9 mouse cellular contexts compared by ENCODE assay signal in the genomic region with DNA sequence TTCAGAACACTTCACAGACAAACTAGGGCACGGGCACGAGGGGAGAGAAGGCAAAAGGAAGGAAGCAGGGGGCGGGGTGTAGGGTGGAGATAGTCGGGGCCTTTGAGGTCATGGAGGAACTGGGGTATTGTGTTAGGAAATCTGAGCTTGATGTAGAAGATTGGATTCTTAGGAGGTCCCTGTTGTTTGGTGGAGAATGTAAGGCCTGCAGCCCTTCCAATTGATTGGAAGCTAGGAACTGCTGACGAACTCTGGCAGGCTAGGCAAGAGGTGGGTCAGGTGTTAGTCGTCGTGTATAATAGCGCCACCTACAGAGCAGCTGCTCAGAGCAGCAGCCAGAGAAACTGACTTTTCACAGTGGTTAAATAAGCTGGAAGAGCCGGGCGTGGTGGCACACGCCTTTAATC. TPM values are rescaled to one million over a fixed set of nuclear protein-coding genes. Genes with fewer than 3 reads are reported as not detected.
DNase-seq lines count a peak whose midpoint lies in the region; ATAC-seq and TF ChIP-seq lines count a peak whose summit lies in the region.
"Had no signal": no experiment of that assay in that cellular context is flagged by ENCODE, and none has a peak within 500 bp of the region (broad histone marks: within the 10 kb centered on the region; RNA-seq: fewer than 3 reads in every experiment).

No protein-coding gene starts in this region.

- H3K4me1 ChIP-seq in kidney, adult 2 months (ENCODE audit: control insufficient read depth, insufficient read depth, low read length) = no peaks in the 10 kb centered on the region

- WGBS in kidney, adult 2 months = 19% methylated on average over 11 of the region's 11 CpGs

- DNase-seq in 3T3-L1 (ENCODE audit: low read depth, low spot score) = peak; percentile 40
- DNase-seq in CD4-positive helper T cell, adult 2 months (ENCODE audit: low read depth, low spot score) = peak; percentile 80
- peak; percentile 82 for DNase-seq in brain, adult 2 months (ENCODE audit: low read depth, low spot score)
- DNase-seq in kidney, adult 2 months = peak; percentile 80
- DNase-seq in lung, postnatal 4 days = peak; percentile 59 to 66
- DNase-seq in thymus, postnatal 4 days = peak; percentile 76
- DNase-seq in frontal cortex, postnatal 36 days (ENCODE audit: low spot score in 2 of 2) = no peak

- no peaks in the 10 kb centered on the region for H3K27me3 ChIP-seq in kidney, adult 2 months (replicated peaks; ENCODE audit: control insufficient read depth, insufficient read depth, low read length)
- H3K27me3 ChIP-seq: limb, embryonic 13.5 days had no signal

- TF ChIP-seq POLR2A in kidney, adult 2 months (IDR thresholded peaks at IDR 0.05; ENCODE audit: low read depth, low read length) = no peak

- H3K4me3 ChIP-seq in kidney, adult 2 months (ENCODE audit: insufficient read depth, low read depth, low read length) = no peak overlapping the region
- H3K4me3 ChIP-seq: limb, embryonic 13.5 days had no signal

- no peak overlapping the region for H3K27ac ChIP-seq in kidney, adult 2 months (ENCODE audit: insufficient read depth, low read depth, low read length)
- H3K27ac ChIP-seq: limb, embryonic 13.5 days had no signal

- peak; percentile 80 for TF ChIP-seq CTCF in kidney, adult 2 months (conservative IDR thresholded peaks at IDR 0.05; ENCODE audit: insufficient read depth, insufficient read length, low read depth, low read length)

- no peaks in the 10 kb centered on the region for H3K36me3 ChIP-seq in kidney, adult 2 months (ENCODE audit: control insufficient read depth, insufficient read depth, low read length)
- H3K36me3 ChIP-seq: limb, embryonic 13.5 days had no signal

- ATAC-seq in erythroid progenitor cell, adult 5-6 weeks (replicated peaks; ENCODE audit: low FRiP score, poor library complexity, severe bottlenecking) = peak; percentile 79

RNA-seq across cellular contexts. Expression of a gene that starts 35.8 kb away (rescaled TPM):
- 16.2 and 21.0 TPM in 2 replicates for total RNA-seq in erythroid progenitor cell, adult 5-6 weeks (2015; ENCODE audit: low replicate concordance)
- 3.7 and 7.6 TPM in 2 replicates for total RNA-seq in erythroid progenitor cell, adult 5-6 weeks (2017; ENCODE audit: low replicate concordance)
- 11.9 and 12.2 TPM in 2 replicates for polyA plus RNA-seq in kidney, adult 2 months (2012; rRNA removed)

Comparison
In these comparisons a context has a peak if more than half of its experiments do, and no peak if none do; other contexts are left out.
1. DNase-seq: peak in 3T3-L1 (single experiment), CD4-positive helper T cell, adult 2 months (single experiment), brain, adult 2 months (single experiment), kidney, adult 2 months (single experiment), lung, postnatal 4 days (2 of 2) and thymus, postnatal 4 days (single experiment); none in frontal cortex, postnatal 36 days (0 of 2).